Mouse (Mus musculus): ENCODE measurements around the gene Dazap2. TPM values are rescaled to one million over a fixed set of nuclear protein-coding genes. Genes with fewer than 3 reads are reported as not detected.

Dazap2 gene
- total RNA-seq, 2 experiments from 2014 or later, result 171 to 182 TPM

- no peak for DNase-seq
Observed at GRCm38 (mm10) chr15:100639972-100640750, 25.0 kb downstream of the Dazap2 start.

GRCm38 (mm10) chr15:100641226-100641810 lies 26.2 kb downstream of the Dazap2 start:
- DNase-seq, result no peak

- no peak for DNase-seq
Observed at GRCm38 (mm10) chr15:100642451-100642850, 27.3 kb downstream of the Dazap2 start.

- no peak for DNase-seq
Observed at GRCm38 (mm10) chr15:100646161-100646560, 31.0 kb downstream of the Dazap2 start.

- no peak for DNase-seq
Observed at GRCm38 (mm10) chr15:100650111-100650510, 35.0 kb downstream of the Dazap2 start.

GRCm38 (mm10) chr15:100651610-100652009 lies 36.5 kb downstream of the Dazap2 start:
- no peak for DNase-seq

- no peak for DNase-seq
Observed at GRCm38 (mm10) chr15:100654271-100654670, 39.1 kb downstream of the Dazap2 start.

GRCm38 (mm10) chr15:100655201-100655600 lies 40.1 kb downstream of the Dazap2 start:
- DNase-seq, result no peak

GRCm38 (mm10) chr15:100660306-100660705 lies 45.2 kb downstream of the Dazap2 start:
- peak; percentile 61 for DNase-seq

- DNase-seq, result peak; percentile 29
Observed at GRCm38 (mm10) chr15:100660805-100661204, 45.7 kb downstream of the Dazap2 start.

GRCm38 (mm10) chr15:100664813-100665274 lies 49.7 kb downstream of the Dazap2 start:
- no peak for DNase-seq

- no peak for DNase-seq
Observed at GRCm38 (mm10) chr15:100665411-100666218, 50.5 kb downstream of the Dazap2 start.

GRCm38 (mm10) chr15:100666219-100666696 lies 51.1 kb downstream of the Dazap2 start:
- no peak for DNase-seq

- DNase-seq, result no peak
Observed at GRCm38 (mm10) chr15:100666851-100667250, 51.7 kb downstream of the Dazap2 start.

- DNase-seq, result no peak
Observed at GRCm38 (mm10) chr15:100667420-100667819, 52.3 kb downstream of the Dazap2 start.

GRCm38 (mm10) chr15:100667871-100668545 lies 52.9 kb downstream of the Dazap2 start:
- DNase-seq, result no peak

- DNase-seq, result no peak
Observed at GRCm38 (mm10) chr15:100669337-100669736, 54.2 kb downstream of the Dazap2 start, which contains the start of gene Bin2. Gene Bin2 (minus strand): TSS chr15:100669553.

GRCm38 (mm10) chr15:100670004-100670403 lies 54.9 kb downstream of the Dazap2 start:
- DNase-seq, result no peak
